ENCODE assay signal across 8 mouse cellular contexts in the genomic region with DNA sequence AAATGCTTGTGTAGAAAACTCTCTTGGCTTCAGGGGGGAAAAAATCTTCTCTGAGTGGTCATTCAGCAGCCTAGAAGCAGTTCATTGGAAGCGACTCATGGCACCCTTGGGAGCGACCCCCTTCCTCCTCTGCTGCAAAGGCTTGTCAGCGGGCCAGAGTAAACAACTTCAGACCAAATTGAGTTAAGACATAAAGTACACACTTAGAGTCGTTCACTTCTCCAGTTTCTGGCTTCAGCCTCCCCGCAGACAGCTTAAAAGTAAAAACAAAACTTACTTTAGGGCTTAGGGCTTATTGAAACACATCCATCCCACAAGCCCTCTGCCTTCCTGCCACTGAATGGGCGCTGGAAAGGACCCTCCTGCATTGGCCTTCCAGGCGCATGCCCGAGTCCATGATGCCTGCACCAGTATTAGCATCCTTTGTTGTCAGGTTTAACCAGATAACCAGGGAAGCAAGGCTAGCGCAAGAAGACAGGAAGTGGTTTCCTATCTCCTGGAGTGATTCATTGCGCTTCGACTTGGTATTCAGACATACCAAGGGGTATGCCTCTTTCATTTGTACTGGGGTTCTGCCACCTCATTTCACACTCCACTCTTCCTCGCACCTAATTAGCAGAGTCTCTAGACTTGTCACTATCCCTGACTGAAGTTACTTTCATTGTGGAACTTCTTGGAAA.
DNase-seq lines count a peak whose midpoint lies in the region; ATAC-seq and TF ChIP-seq lines count a peak whose summit lies in the region.

No protein-coding gene starts in this region.

- H3K9ac ChIP-seq in limb, embryonic 14.5 days (ENCODE audit: low read depth, low read length, severe bottlenecking) = no peak overlapping the region

- H3K27me3 ChIP-seq in limb, embryonic 14.5 days (ENCODE audit: control insufficient read depth, insufficient read depth, low read length) = no peaks in the 10 kb centered on the region

- H3K9me3 ChIP-seq in limb, embryonic 14.5 days (ENCODE audit: control insufficient read depth, low read length) = no peaks in the 10 kb centered on the region

- no peak overlapping the region for H3K4me3 ChIP-seq in limb, embryonic 14.5 days (replicated peaks; ENCODE audit: low read length)

- H3K36me3 ChIP-seq in limb, embryonic 14.5 days (ENCODE audit: control insufficient read depth, insufficient read depth, low read length) = no peaks in the 10 kb centered on the region

- no peak overlapping the region for H3K4me2 ChIP-seq in limb, embryonic 14.5 days (replicated peaks; ENCODE audit: low read depth, low read length, severe bottlenecking)

- ATAC-seq in limb, embryonic 14.5 days (ENCODE audit: low FRiP score, low read depth) = peak; percentile 88

- WGBS in limb, embryonic 14.5 days = 44% methylated on average over 12 of the region's 12 CpGs

- peak; percentile 34 for DNase-seq in urinary bladder, postnatal 14 days (ENCODE audit: low spot score)
- no peak for DNase-seq in urinary bladder, postnatal 4 days (ENCODE audit: low spot score in 2 of 2)
- peak; percentile 56 for DNase-seq in heart, adult 8-10 months (ENCODE audit: low spot score)
- peak; percentile 91 for DNase-seq in limb, embryonic 14.5 days (ENCODE audit: low spot score)
- no peak for DNase-seq in cerebellum, adult 11 months
- DNase-seq in right cerebral cortex, postnatal 14 days = no peak
- DNase-seq in cerebellum, adult 18-20 months = no peak
- DNase-seq in cerebellum, adult 11-12 months = no peak

- H3K4me1 ChIP-seq in limb, embryonic 14.5 days (ENCODE audit: control insufficient read depth, insufficient read depth, low read length) = peaks cover 33% of the 10 kb centered on the region

- TF ChIP-seq POLR2A in limb, embryonic 14.5 days (IDR thresholded peaks at IDR 0.05; ENCODE audit: borderline replicate concordance, extremely low read depth, insufficient read depth, insufficient read length) = no peak

- H3K27ac ChIP-seq in limb, embryonic 14.5 days (replicated peaks; ENCODE audit: low read depth, low read length) = peak overlapping the region; percentile 55; the same call in 1 of the 2 replicates

Comparison
In these comparisons a context has a peak if more than half of its experiments do, and no peak if none do; other contexts are left out.
1. DNase-seq: peak in urinary bladder, postnatal 14 days (single experiment), heart, adult 8-10 months (single experiment) and limb, embryonic 14.5 days (single experiment); none in urinary bladder, postnatal 4 days (0 of 2), cerebellum, adult 11 months (single experiment), right cerebral cortex, postnatal 14 days (single experiment), cerebellum, adult 18-20 months (0 of 2) and cerebellum, adult 11-12 months (single experiment).